Mouse (Mus musculus) gastrocnemius, adult 18-20 months (tissue): ENCODE measurements at regions not wholly inside any gene's neighbourhood (a gene's known extent, or its start where the extent isn't known, plus 50 kb on each side); places are given as distances from the start of the nearest gene placed in this dataset.

ENCODE experiments used
- DNase-seq: peaks from one replicate; pipeline ENCODE4 v3.0.0; 2021; ENCODE audit warnings: low spot score

- no peak for DNase-seq
Observed at GRCm38 (mm10) chr13:82187196-82187595, 404.3 kb downstream of the Cetn3 start.

- DNase-seq, result no peak
Observed at GRCm38 (mm10) chr13:82200739-82201138, 417.9 kb downstream of the Cetn3 start.

GRCm38 (mm10) chr13:82225430-82225829 is 442.6 kb downstream of the Cetn3 start:
- DNase-seq, result no peak

- DNase-seq, result no peak
Observed at GRCm38 (mm10) chr13:82233901-82234300, 451.0 kb downstream of the Cetn3 start.

DNA sequence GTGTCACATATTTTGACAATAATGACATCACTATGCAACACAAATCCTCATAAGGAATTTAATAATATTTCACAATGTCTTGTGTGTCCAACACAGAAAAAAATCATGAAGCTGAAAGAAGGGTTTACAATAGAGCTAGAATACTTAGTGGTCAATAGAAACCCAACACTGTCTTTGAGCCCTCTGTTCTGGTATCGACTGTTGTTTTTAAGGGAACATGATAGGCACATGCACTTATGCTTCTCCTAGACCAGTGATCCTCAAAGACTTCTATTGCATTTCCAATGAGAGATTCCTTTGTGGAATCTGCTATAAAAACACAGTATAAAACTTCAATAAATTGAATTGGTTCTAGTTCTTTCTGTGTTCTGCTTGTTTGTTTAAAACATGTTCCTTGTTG is 463.4 kb downstream of the Cetn3 start:
- no peak for DNase-seq

GRCm38 (mm10) chr13:82250361-82250760 is 467.5 kb downstream of the Cetn3 start:
- peak; percentile 4 for DNase-seq

DNA sequence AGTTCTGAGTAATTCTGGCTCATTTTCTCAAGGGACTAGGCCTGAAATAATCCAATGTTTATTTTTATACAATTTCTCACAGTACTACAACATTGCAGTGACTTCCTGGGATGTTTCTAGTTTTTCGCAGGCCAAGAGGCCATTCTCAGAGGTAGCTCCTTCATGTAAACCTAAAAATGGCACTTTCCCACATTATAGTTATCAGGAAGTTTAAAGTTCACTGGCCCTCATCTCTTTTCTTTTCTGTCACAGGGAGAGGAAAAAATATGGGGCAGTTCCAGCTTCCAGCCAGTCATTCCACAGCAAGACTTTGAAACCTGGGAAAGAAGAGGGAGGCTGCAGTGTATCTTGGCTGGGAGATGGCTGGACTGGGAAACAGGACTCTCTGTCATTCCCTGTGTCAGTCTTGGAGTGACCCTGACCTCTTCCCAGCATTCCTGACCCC is 475.6 kb downstream of the Cetn3 start:
- DNase-seq, result peak; percentile 3

- DNase-seq, result no peak
Observed at GRCm38 (mm10) chr13:82264236-82264635, 481.4 kb downstream of the Cetn3 start.

DNA sequence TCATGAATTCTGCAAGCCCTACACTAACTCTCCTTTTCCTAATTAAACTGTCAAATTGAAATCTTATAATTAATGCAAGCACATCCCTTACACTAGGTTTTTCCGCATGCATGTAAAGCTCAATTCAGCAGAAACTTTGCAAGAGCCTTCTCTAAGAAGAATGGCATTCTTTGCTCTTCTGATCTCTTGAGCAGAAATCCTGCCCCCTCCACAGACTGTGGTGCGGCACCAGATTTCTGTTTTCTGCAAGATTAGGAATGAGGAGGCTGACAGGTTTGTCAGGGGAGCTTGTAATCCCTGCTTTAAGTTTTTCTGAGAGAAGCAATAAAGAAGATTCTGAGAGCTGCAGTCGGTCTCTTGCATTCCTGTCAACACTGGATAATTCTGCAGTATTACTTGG is 482.3 kb downstream of the Cetn3 start:
- no peak for DNase-seq

DNA sequence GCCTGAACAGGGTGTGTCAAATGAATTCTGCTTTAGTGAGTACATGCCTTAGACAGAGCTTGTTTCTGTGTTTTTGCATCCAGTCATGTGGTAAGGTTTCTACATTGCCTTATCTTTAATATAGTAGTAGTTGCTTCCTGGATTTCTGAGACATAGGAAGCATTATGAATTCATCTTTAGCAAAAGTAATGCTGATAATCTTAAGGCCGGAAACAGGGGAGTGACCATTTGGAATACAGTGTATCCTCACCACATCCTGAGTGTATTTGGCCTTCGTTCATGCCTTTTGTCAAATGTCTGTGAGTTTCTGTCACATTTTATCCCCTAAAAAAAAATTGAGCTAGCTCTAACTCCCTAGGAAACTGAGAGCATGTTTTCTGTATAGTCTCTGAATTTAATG is 482.9 kb downstream of the Cetn3 start:
- no peak for DNase-seq

- no peak for DNase-seq
Observed at GRCm38 (mm10) chr13:82274733-82275132, 491.9 kb downstream of the Cetn3 start.

DNA sequence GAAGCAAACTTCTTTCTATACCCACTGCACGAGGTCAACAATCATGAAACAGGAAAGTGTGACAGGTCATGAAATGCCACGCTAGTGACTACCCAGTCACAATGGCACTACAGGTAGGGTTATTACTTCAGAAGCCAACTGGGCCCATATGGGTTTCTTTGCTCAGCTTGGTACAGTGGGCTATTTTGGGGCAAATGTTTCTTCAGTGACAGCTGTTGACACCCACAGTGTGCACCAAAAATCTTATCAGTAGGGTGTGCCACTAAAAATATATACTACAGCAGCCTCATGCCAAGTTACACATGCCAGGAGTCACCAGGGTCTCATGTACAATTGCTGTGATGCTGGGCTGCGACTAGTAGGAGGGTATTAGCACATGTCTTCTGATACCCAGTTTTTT is 493.1 kb downstream of the Cetn3 start:
- no peak for DNase-seq

- no peak for DNase-seq
Observed at GRCm38 (mm10) chr13:82280744-82281143, 497.9 kb downstream of the Cetn3 start.

GRCm38 (mm10) chr13:82295834-82296233 is 513.0 kb downstream of the Cetn3 start:
- DNase-seq, result no peak

GRCm38 (mm10) chr13:82304227-82304626 is 521.4 kb downstream of the Cetn3 start:
- no peak for DNase-seq

GRCm38 (mm10) chr13:82305076-82305475 is 522.2 kb downstream of the Cetn3 start:
- DNase-seq, result no peak

GRCm38 (mm10) chr13:82308336-82308735 is 525.5 kb downstream of the Cetn3 start:
- no peak for DNase-seq

DNA sequence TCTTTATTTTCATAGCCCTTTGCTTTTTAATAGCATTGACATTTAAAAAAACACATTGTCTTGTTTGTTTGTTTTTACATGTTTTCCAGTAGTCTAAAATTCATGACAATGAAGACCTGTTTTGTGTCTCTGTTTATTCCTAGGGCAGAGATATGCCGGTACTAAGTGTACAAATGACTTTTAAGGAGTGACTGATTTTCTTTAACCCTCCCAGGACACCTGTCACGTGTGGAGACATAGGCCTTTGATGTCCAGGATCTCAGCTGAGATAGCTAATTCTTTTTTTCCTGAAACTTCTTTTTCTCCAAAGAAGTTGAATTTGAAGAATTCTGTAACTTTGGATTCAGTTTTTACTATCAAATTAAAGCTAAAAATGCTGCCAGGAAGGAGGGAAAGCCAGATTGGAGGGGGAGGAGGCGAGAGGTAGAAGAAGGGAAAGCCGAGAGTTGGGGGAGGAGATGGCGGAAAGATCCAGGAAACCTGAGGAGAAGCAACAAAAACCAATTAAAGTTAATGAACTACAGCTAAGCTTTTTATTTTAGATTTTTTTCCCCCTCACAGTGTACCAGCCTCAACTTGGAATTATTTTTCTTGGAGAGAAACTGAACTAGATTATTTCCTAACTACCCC is 533.8 kb downstream of the Cetn3 start:
- DNase-seq, result no peak

GRCm38 (mm10) chr13:82317203-82317580 is 534.3 kb downstream of the Cetn3 start:
- DNase-seq, result peak; percentile 11

- no peak for DNase-seq
Observed at GRCm38 (mm10) chr13:82318395-82318794, 535.5 kb downstream of the Cetn3 start.

DNA sequence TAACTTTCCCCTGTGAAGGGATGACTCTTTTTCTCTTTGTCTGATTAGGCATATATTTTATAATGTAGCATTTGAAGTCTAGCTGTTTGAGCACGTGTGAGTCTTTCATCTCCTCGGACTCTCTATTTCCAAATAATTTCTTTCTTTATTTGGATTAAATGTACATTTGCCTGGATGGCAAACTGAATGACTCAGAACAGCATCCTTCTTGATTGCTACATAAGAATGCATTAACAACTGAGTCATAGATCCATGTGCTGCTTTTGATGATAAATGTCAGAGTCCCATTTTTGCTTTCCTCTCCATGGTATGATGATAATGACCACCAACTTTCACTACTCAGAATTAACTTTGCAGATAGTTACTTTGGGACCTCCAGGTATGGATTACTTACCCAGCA is 571.5 kb downstream of the Cetn3 start:
- no peak for DNase-seq

- DNase-seq, result no peak
Observed at GRCm38 (mm10) chr13:82355296-82355695, 572.4 kb downstream of the Cetn3 start.

GRCm38 (mm10) chr13:82359442-82359841 is 576.6 kb downstream of the Cetn3 start:
- no peak for DNase-seq

DNA sequence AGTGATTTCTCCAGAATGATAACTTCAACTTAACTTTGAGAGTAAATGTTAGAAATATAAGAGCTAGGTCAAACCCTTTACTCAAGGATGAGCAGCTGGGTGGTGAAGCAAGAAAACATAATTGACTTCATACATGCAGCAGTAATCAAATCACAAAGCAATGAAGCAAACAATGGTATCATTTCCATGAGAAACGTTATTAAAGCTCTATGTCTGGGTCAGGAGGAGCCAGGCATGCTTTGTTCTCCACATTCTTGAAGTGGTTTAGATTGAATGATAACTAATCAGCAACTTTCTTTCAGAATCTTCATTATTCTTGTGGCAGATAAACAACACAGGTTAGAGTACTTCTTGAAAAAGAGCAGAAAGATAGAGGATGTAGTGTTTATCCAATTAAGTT is 577.8 kb downstream of the Cetn3 start:
- no peak for DNase-seq
